Mouse (Mus musculus) retina, adult 2 months (tissue): ENCODE measurements around the gene Tll2.

ENCODE experiments used
- DNase-seq: peaks from one replicate; pipeline ENCODE4 v3.0.0-alpha.2; 2012; ENCODE audit warnings: low read depth, low spot score

Gene Tll2

GRCm38 (mm10) chr19:41160388-41160787, 46.2 kb downstream of the Tll2 start:
- DNase-seq, result no peak

DNA sequence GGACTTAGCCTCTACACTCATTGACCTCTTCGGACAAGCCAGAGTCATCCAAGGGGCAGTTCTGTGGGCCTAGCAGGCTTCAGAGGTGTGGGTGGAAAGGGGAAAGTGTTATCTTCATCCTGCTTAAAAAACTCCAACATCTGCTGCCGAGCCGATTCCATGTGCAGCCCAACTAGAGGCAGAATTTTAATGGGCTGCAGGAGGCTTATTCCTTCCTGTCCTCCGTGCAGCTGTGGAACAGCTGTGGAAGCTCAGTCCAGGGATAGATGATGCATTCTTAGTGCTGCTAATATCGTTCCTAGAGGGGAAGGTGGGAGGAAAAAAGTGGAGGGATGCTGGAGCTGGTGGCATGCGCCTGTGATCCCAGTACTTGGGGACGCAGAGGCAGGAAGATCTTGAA, 52.0 kb downstream of the Tll2 start:
- DNase-seq, result no peak

DNA sequence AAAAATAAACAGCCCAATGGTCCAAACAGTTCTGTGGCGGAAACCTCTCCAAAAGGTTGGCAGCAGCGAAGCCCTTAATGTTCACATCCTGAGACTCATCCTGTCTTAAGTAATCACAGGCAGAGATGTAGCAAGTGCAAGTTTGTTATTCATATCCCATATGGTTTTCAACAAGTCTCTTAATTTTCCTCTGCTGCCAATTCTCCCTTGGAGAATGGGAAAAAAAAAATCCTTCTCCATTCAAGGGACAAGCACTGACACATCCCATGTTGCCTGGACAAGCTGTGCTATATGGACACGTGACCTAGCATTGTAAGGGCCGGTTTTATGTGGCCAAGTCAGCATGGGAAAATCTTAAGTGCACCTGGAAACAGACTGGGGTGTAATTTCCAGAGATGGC, 54.2 kb downstream of the Tll2 start:
- no peak for DNase-seq

DNA sequence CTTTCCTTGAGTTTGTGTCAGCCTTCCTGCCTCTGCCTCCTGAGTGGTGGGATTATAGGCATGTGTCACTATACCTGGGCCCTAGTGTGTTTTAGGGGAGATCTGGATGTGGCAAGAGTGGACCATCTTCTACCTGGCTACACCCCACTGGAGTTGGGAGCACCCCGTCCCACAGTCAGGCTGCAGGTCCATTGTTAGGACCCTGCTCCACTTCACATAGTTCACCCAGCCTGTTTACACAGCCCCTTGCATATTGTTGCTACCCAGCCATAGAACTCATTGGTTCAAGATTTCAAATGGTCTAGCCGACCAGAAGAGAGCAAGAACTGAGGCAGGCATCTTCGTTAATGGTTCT, 54.6 kb downstream of the Tll2 start:
- DNase-seq, result no peak

GRCm38 (mm10) chr19:41151321-41152015, 55.2 kb downstream of the Tll2 start:
- DNase-seq, result no peak

DNA sequence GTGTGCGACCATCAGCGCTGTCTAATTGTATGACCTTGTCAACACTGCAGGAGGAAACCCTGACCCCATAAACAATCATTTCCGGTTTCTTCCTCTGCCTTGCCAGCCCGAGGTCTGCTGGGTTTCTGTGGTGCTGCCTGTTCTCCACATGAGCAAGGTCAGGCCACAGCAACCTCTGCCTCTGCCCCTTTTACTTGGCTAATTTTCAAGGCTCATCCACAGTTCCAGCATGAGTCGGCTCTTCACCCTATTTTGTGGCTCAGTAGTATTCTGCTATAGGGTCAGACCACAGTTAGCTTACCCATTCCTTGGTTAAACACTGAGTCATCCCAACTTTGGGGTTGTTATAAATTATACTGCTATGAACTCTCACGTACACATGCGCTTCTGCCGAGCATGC, 65.7 kb downstream of the Tll2 start:
- no peak for DNase-seq

DNA sequence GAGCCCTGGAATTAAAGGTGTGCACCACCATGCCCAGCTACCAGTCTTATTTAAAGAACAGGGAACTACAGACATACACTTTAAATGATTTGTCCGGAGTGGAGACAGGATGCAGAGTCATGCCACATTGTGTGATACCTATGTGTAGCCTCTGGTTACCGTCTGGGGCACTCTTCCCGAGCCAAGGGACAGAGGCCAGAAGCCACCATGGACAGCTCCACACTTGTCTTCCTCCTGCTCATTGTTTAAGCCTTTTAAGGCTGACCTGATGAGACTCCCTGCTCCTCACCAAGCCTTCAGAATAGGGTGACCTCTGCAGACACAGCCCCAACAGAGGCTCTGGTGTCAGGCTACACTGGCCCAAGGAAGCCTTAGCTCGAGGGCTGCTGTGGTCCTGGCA, 67.0 kb downstream of the Tll2 start:
- no peak for DNase-seq

GRCm38 (mm10) chr19:41123009-41123408, 83.6 kb downstream of the Tll2 start:
- DNase-seq, result no peak

DNA sequence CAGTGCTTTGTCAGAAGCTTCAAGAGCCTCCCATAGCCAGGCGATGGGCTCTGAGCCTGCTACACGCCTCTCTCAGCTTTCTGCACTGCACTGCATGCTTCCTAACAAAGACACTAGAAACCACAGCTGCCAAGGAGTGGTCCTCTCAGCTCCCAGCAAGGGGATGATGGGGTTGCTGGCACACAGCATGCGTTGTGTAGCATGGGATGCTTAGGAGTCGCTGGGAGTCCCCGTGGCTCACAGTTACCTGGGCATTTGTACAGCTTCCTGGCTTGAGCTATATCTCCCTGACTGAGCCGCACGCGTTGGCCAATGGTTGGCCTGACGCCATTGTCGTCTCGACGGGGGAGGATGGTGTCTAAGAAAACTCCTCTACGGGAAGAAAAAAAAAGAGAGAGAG, 86.7 kb downstream of the Tll2 start:
- no peak for DNase-seq

- DNase-seq, result no peak
These were observed 88.3 kb downstream of the Tll2 start for GRCm38 (mm10) chr19:41118346-41118745.

- no peak for DNase-seq
These were observed 89.3 kb downstream of the Tll2 start for GRCm38 (mm10) chr19:41117334-41117733.

DNA sequence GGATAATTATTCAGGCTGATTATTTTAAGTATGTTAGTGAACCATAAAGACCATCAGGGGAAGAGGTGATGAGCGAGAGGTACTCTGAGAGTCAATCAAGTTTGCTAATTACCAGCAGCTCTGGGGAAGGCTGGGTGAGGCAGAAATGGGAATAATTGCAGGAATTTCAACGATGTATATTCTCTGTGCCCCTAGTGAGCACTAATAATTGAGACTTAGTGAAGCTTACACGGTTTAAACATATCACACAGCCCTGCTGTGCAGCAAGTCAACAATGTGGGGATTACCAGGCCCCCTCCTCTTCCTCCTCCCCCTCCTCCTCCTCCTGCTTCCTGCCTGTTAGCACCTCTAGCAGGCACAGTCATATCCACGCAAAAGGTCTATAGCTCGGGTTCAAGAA, 92.0 kb downstream of the Tll2 start:
- no peak for DNase-seq

DNA sequence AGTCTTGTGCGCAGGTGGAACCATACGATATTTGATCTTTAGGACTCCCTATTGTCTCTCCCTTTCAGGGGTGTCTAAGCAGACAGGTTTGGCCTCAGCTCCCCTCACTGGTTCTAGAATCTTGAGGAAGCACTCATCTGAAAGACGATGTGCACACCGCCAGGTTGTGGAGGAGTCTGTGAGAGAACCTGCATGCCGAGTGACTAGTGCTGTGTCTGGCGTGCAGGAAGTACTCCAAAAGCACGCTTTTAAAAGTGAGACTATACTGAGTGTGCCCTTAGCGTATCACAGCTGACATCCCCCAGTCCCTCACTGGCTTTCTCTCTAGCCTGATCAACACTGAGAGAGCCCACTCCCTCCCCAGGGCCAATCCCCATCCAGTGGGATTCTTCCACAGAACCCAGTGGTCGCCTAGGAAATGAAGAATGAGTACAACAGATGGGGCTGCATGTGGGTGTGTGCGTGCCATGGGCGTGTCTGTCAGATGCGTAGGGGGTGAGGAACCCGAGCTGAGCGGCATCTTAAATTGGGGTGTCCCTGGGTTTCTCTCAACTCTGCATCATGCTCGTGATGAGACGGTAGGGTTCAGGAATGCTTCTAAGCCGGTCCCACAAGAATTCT, 92.6 kb downstream of the Tll2 start:
- DNase-seq, result no peak

DNA sequence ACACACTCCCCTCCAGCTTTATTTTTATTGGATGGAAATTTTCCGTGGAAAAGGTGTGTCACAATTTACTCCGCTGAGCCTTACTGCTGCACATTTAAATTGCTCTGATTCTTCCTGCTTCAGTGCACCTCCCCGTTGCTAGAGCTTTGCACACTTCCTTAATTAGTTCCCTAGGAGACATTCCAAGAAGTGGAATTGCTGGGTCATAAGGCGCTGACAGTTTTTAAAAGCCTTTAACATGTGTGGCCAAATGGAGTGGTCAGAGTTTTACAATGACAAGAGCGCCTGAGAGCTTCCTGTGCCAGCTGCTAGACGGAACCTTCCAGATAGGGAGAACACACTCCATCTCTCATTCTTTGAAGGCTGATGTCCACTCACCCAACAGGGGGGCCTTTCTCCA, 94.0 kb downstream of the Tll2 start:
- no peak for DNase-seq

DNA sequence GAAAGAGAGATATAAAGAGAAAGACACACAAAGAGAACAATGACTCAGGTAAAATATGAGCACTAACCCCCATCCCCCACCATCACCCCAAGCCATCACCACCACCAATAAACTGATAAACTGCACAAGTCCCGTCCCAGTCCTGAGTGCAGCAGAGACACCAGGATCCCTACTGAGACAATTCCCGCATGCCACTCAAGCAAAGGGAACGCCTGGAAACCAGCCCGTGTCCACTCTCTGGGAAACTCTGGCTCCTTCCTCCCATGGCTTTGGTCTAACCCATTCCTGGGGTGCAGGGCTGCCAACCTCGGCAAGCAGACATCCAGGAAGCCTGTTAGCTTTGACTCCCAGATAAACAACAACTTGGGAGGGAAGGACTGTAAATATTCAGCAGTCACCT, 96.6 kb downstream of the Tll2 start:
- no peak for DNase-seq

DNA sequence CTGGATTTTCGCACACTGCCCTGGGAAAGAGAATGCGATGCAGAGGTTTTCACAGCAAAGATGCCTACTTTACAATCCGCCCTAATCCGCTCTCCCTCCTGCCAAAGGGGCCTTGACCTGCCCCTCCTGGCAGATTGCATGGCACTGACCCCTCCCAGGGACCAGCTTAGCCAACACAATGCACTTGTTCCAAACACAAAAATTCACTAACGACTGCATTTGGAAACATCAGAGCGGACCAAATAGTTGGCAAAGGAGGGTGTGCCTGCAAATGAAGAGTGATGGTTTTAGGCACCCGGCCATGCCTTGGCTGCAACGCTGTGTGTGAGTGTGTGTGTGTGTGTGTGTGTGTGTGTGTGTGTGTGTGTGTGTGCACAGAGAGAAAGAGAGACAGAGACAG, 97.1 kb downstream of the Tll2 start:
- DNase-seq, result no peak

DNA sequence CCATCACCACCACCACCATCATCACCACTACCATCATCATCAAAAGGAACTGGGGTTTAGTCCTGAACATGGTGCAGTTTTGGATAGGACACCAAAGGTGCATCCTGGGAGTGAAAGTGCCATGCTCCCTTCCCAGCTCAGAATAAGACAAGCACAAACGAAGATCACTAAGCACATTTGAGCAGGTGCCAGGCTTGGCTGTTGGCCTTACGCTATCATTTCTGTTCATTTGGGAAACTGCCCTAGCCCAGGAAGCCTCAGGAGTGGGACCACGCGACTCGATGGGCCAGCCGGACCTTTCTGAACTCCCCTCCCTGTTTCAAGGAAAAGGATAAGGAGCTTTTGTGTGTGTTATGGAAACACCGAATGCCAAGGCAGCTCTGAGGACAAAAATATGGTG, 98.0 kb downstream of the Tll2 start:
- no peak for DNase-seq

- no peak for DNase-seq
These were observed 99.1 kb downstream of the Tll2 start for GRCm38 (mm10) chr19:41107530-41107929.

GRCm38 (mm10) chr19:41104922-41105321, 101.7 kb downstream of the Tll2 start:
- DNase-seq, result no peak

DNA sequence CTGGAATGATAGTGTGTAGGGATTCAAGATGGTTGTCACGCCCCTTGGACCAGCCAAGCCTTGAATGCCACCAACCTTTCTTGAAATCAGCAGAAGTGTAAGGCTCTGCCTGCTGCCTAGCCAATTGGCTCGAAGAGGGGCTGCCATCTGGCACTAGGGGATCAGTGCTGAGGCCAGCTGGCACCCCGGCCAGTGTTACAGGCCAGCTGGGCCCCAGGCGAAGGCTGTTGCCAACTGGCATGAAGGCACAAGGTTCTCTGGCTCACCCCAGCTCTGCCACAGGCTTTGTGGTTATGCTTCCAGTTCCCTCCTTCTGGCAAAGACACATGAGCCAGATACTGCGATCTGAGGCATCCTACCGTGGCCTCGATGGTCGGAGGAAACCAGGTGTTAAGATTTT, 105.2 kb downstream of the Tll2 start:
- no peak for DNase-seq

- no peak for DNase-seq
These were observed 105.8 kb downstream of the Tll2 start for GRCm38 (mm10) chr19:41100863-41101262.

DNA sequence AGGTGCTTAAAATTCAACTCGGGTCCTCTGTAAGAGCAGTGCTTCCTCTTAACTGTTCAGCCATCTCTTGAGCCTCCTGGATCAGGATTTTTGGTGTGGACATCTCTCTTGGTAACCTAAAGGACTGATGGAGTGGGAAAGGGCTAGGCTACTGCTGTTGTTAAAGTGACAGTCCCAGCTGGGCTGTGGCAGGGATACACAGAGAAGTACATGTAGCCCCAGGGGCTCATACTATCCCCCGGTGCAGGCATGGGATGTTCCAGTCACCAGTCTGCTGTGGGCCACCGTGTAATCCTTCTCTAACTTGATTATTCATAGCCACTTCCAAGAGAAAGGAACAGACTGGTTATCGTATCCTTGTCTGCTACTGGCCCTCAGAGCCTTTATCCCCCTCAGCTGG, 109.6 kb downstream of the Tll2 start:
- DNase-seq, result no peak

- DNase-seq, result no peak
These were observed 114.7 kb downstream of the Tll2 start for GRCm38 (mm10) chr19:41091901-41092300.

- no peak for DNase-seq
These were observed 116.8 kb downstream of the Tll2 start for GRCm38 (mm10) chr19:41089833-41090232.
